Mouse (Mus musculus) neural tube, embryonic 11.5 days (tissue): ENCODE results near the gene Mlec. TPM values are rescaled to one million over a fixed set of nuclear protein-coding genes. Genes with fewer than 3 reads are reported as not detected.
"Not testable (repeated sequence)": the region's sequence is repeated elsewhere in the genome, so short reads cannot be mapped to it uniquely, and the experiment has no call there.

Experiments
- ATAC-seq: fragments of 200-750 bp; cut with Nextera tagmentation; 2 replicates; pipeline ENCODE4 v1.8.0; 2017; ENCODE audit warnings: moderate number of reproducible peaks, mild to moderate bottlenecking, moderate TSS enrichment, moderate library complexity; ENCODE audit not compliant: insufficient read depth, low FRiP score, low TSS enrichment
- DNase-seq: peaks from one replicate; pipeline ENCODE4 v3.0.0-alpha.2; 2015; ENCODE audit warnings: low spot score
- H3K27ac ChIP-seq: fragments of 300-500 bp; sonication (generic); 2 replicates; pipeline ENCODE4 v1.5.1; 2014; ENCODE audit warnings: low read depth, mild to moderate bottlenecking, low read length
- H3K27me3 ChIP-seq: fragments of 300-500 bp; sonication (generic); 2 replicates; pipeline ENCODE4 v1.6.1; 2014; ENCODE audit warnings: mild to moderate bottlenecking, low read length, mixed read lengths; ENCODE audit not compliant: control insufficient read depth, insufficient read depth
- H3K36me3 ChIP-seq: fragments of 300-500 bp; sonication (generic); 2 replicates; pipeline ENCODE4 v1.6.1; 2014; ENCODE audit warnings: mild to moderate bottlenecking, low read length, moderate library complexity, mixed read lengths; ENCODE audit not compliant: control insufficient read depth, insufficient read depth
- H3K4me1 ChIP-seq: fragments of 300-500 bp; sonication (generic); 2 replicates; pipeline ENCODE4 v1.6.1; 2014; ENCODE audit warnings: low read length, mixed read lengths; ENCODE audit not compliant: control insufficient read depth, insufficient read depth
- H3K4me2 ChIP-seq: fragments of 300-500 bp; sonication (generic); 2 replicates; pipeline ENCODE4 v1.6.1; 2014; ENCODE audit warnings: low read depth, mild to moderate bottlenecking, moderate library complexity
- H3K4me3 ChIP-seq: fragments of 300-500 bp; sonication (generic); 2 replicates; pipeline ENCODE4 v1.5.1; 2014; ENCODE audit warnings: low read depth, low read length
- H3K9ac ChIP-seq: fragments of 300-500 bp; sonication (generic); 2 replicates; pipeline ENCODE4 v1.6.1; 2014; ENCODE audit warnings: mild to moderate bottlenecking, low read length
- H3K9me3 ChIP-seq: fragments of 300-500 bp; sonication (generic); 2 replicates; pipeline ENCODE4 v1.6.1; 2016; ENCODE audit warnings: low read length; ENCODE audit not compliant: control insufficient read depth
- WGBS: fragments of 180-500 bp; shearing (Covaris S2); extraction: QIAGEN DNeasy Blood & Tissue Kit; methylation state at CpG from one replicate; pipeline ENCODE4 v1.1.7; 2014; 5-methylcytosine and 5-hydroxymethylcytosine counted together
- polyA plus RNA-seq: library from polyadenylated mRNA; unstranded; fragments of >200 nt; fragmentation: Nextera tagmentation; extraction: Ambion mirVana; gene quantifications from 2 replicates; pipeline ENCODE4 v1.2.1, GENCODE M21; 2014

Gene Mlec
- polyA plus RNA-seq, 1 experiment from 2014 or later: 56.9 TPM

- no peak overlapping the region for H3K9ac ChIP-seq
- WGBS: 61% methylated on average over 11 of the region's 11 CpGs
- H3K36me3 ChIP-seq: no peaks in the 10 kb centered on the region
- H3K4me1 ChIP-seq: no peaks in the 10 kb centered on the region
- DNase-seq (no peak), ATAC-seq (no peak)
- H3K4me2 ChIP-seq: no peak overlapping the region
- H3K9me3 ChIP-seq: no peaks in the 10 kb centered on the region
- H3K27me3 ChIP-seq: no peaks in the 10 kb centered on the region
- no peak overlapping the region for H3K4me3 ChIP-seq
- no peak overlapping the region for H3K27ac ChIP-seq
Measured at GRCm38 (mm10) chr5:115165895-115166814, 8.2 kb upstream of the Mlec start.

GRCm38 (mm10) chr5:115165351-115165750, 7.4 kb upstream of the Mlec start:
- no peak for ATAC-seq
- H3K27me3 ChIP-seq: no peaks in the 10 kb centered on the region
- 56% methylated on average over 9 of the region's 9 CpGs for WGBS

GRCm38 (mm10) chr5:115164446-115164845, 6.5 kb upstream of the Mlec start:
- H3K4me1 ChIP-seq, H3K4me3 ChIP-seq, DNase-seq, H3K36me3 ChIP-seq, H3K27me3 ChIP-seq, ATAC-seq, H3K9ac ChIP-seq, H3K4me2 ChIP-seq, H3K9me3 ChIP-seq, H3K27ac ChIP-seq: not testable (repeated sequence)
- WGBS: 84% methylated on average over 4 of the region's 4 CpGs

More at GRCm38 (mm10) chr5:115165351-115165750, 7.4 kb upstream of the Mlec start:
- Histone ChIP-seq H3K36me3 (no peaks in the 10 kb centered on the region), H3K4me3 (no peak overlapping the region), H3K27ac (no peak overlapping the region), H3K4me2 (no peak overlapping the region), H3K9me3 (no peaks in the 10 kb centered on the region), H3K9ac (no peak overlapping the region), H3K4me1 (no peaks in the 10 kb centered on the region)
- no peak for DNase-seq

- ATAC-seq (no peak), DNase-seq (peak; percentile 58)
- H3K9ac ChIP-seq: no peak overlapping the region
- 0 out of 2 replicates have a peak, but pooled peaks cover 2% of the 10 kb centered on the region for H3K4me1 ChIP-seq
- no peak overlapping the region for H3K27ac ChIP-seq
- 30% methylated on average over 8 of the region's 8 CpGs for WGBS
- H3K27me3 ChIP-seq: no peaks in the 10 kb centered on the region
- H3K36me3 ChIP-seq: no peaks in the 10 kb centered on the region
- H3K9me3 ChIP-seq: no peaks in the 10 kb centered on the region
- no peak overlapping the region for H3K4me3 ChIP-seq
- H3K4me2 ChIP-seq: no peak overlapping the region
Measured at GRCm38 (mm10) chr5:115163563-115163962, 5.6 kb upstream of the Mlec start.

GRCm38 (mm10) chr5:115161940-115162279, 3.9 kb upstream of the Mlec start:
- ATAC-seq, H3K4me1 ChIP-seq, H3K27me3 ChIP-seq, DNase-seq, H3K27ac ChIP-seq, H3K9ac ChIP-seq, H3K4me3 ChIP-seq, H3K36me3 ChIP-seq, H3K9me3 ChIP-seq, H3K4me2 ChIP-seq: not testable (repeated sequence)
- WGBS: no CpG with 5 or more reads among the region's 1 CpGs

GRCm38 (mm10) chr5:115161064-115161939, 3.3 kb upstream of the Mlec start:
- no peak overlapping the region for H3K4me3 ChIP-seq
- no peak for DNase-seq
- H3K9ac ChIP-seq: no peak overlapping the region
- no peak overlapping the region for H3K4me2 ChIP-seq
- H3K9me3 ChIP-seq: no peaks in the 10 kb centered on the region
- H3K27me3 ChIP-seq: no peaks in the 10 kb centered on the region
- ATAC-seq: no peak
- no peak overlapping the region for H3K27ac ChIP-seq
- no peaks in the 10 kb centered on the region for H3K36me3 ChIP-seq
- WGBS: 65% methylated on average over 13 of the region's 13 CpGs
- peaks cover 6% of the 10 kb centered on the region for H3K4me1 ChIP-seq

GRCm38 (mm10) chr5:115160655-115161054, 2.7 kb upstream of the Mlec start:
- no peaks in the 10 kb centered on the region for H3K36me3 ChIP-seq
- H3K27ac ChIP-seq: no peak overlapping the region
- no peak for DNase-seq
- peaks cover 10% of the 10 kb centered on the region for H3K4me1 ChIP-seq
- 79% methylated on average over 6 of the region's 6 CpGs for WGBS
- no peaks in the 10 kb centered on the region for H3K9me3 ChIP-seq
- no peak overlapping the region for H3K4me3 ChIP-seq
- ATAC-seq: no peak
- no peaks in the 10 kb centered on the region for H3K27me3 ChIP-seq
- no peak overlapping the region for H3K9ac ChIP-seq
- H3K4me2 ChIP-seq: no peak overlapping the region

GRCm38 (mm10) chr5:115159165-115159564, 1.2 kb upstream of the Mlec start:
- Histone ChIP-seq H3K27ac (peak overlapping the region; percentile 36), H3K27me3 (no peaks in the 10 kb centered on the region), H3K4me1 (peaks cover 19% of the 10 kb centered on the region), H3K9me3 (no peaks in the 10 kb centered on the region), H3K4me3 (peak overlapping the region; percentile 98), H3K4me2 (peak overlapping the region; percentile 71), H3K9ac (peak overlapping the region; percentile 58), H3K36me3 (no peaks in the 10 kb centered on the region)
- no peak for DNase-seq
- ATAC-seq: no peak
- 44% methylated on average over 12 of the region's 12 CpGs for WGBS
